Mouse (Mus musculus) heart, adult 2 months (tissue): ENCODE results near the gene Gm20388. TPM values are rescaled to one million over a fixed set of nuclear protein-coding genes. Genes with fewer than 3 reads are reported as not detected.
"Not testable (repeated sequence)": the region's sequence is repeated elsewhere in the genome, so short reads cannot be mapped to it uniquely, and the experiment has no call there.

Experiments used
- DNase-seq, 2 experiments: peaks; one replicate each; pipeline ENCODE4 v3.0.0; 2021
- H3K27ac ChIP-seq: fragments of 200-600 bp; 2 replicates; pipeline ENCODE4 v1.8.1; 2022
- H3K27me3 ChIP-seq: fragments of 200-500 bp; 2 replicates; pipeline ENCODE4 v1.6.1; 2012; ENCODE audit warnings: mild to moderate bottlenecking, low read length, inconsistent platforms, mixed read lengths; ENCODE audit not compliant: control insufficient read depth, insufficient read depth
- H3K36me3 ChIP-seq: fragments of 200-500 bp; 2 replicates; pipeline ENCODE4 v1.6.1; 2012; ENCODE audit warnings: low read length, inconsistent platforms; ENCODE audit not compliant: control insufficient read depth, insufficient read depth
- H3K4me1 ChIP-seq: fragments of 200-500 bp; 2 replicates; pipeline ENCODE4 v1.6.1; 2011; ENCODE audit warnings: low read length; ENCODE audit not compliant: control insufficient read depth, insufficient read depth
- H3K4me3 ChIP-seq: fragments of 200-600 bp; 2 replicates; pipeline ENCODE4 v1.8.1; 2022
- H3K79me2 ChIP-seq: fragments of 200-500 bp; replicated peaks from 2 replicates; pipeline ENCODE4 v1.6.1; 2012; ENCODE audit warnings: mild to moderate bottlenecking, inconsistent platforms, low read length, moderate library complexity, mixed read lengths; ENCODE audit not compliant: control insufficient read depth, insufficient read depth
- H3K9ac ChIP-seq: fragments of 200-500 bp; 2 replicates; pipeline ENCODE4 v1.6.1; 2012; ENCODE audit warnings: low read depth, mild to moderate bottlenecking, control low read depth, inconsistent platforms, low read length, mixed read lengths
- CTCF ChIP-seq: fragments of 200-600 bp; IDR thresholded peaks from 2 replicates; pipeline ENCODE4 v1.8.1; 2022; ENCODE audit warnings: antibody characterized with exemption, mild to moderate bottlenecking, moderate library complexity
- EP300 ChIP-seq: fragments of 200-500 bp; IDR thresholded peaks from 2 replicates; pipeline ENCODE4 v1.6.1; 2011; ENCODE audit warnings: low read depth, low read length, control low read depth; ENCODE audit not compliant: insufficient read depth
- POLR2A ChIP-seq: fragments of 200-500 bp; IDR thresholded peaks from 2 replicates; pipeline ENCODE4 v1.6.1; 2011; ENCODE audit warnings: mild to moderate bottlenecking, low read depth, low read length, control low read depth; ENCODE audit not compliant: insufficient read depth
- WGBS: fragments of 180-500 bp; shearing (Covaris S2); methylation state at CpG from one replicate; pipeline ENCODE4 v1.1.7; 2018; 5-methylcytosine and 5-hydroxymethylcytosine counted together
- intact Hi-C: fragments of 180-260 bp; cut with DNase I; formaldehyde crosslinking; loops from one replicate; pipeline ENCODE4 v1.15.1; 2025
- polyA plus RNA-seq: library from polyadenylated mRNA; depleted of rRNA; stranded (reverse); fragments of >200 nt; gene quantifications from 2 replicates; pipeline ENCODE4 v1.2.3, GENCODE M21; 2012
- total RNA-seq, 2 experiments: library from RNA; stranded (reverse); gene quantifications; 2 replicates each; pipeline ENCODE4 v1.2.3; 2021

Gene Gm20388
- total and polyA plus RNA-seq, 3 experiments: 1.8 to 32.3 TPM; not detected in 1

DNA sequence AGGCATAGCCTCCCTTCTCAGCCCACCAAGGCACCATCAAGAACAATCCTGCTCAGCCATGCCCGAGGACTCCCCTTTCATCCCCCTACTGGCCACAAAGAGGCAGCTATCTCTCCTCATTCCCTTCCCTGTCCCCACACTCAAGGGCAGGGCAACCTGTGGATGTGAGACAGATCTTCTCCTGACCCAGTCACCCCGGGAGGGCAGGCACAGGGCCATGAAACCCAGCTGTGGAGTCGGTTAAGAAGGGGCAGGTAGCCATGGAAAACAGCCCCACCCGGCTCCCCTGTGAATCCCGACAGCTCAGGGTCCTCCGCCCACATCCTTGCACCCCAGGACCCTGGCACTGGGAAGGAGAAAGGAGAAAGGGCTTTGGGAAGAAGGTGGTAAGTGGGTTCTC is 1526.9 kb downstream of the Gm20388 start:
- H3K9ac ChIP-seq: no peak overlapping the region
- DNase-seq: no peak
- intact Hi-C loops: loop anchor here (5.0 kb wide), 1 partner anchor 75 kb away; no protein-coding TSS in a partner anchor
- H3K79me2 ChIP-seq: no peaks in the 10 kb centered on the region
- no peak overlapping the region for H3K4me3 ChIP-seq
- no peak overlapping the region for H3K27ac ChIP-seq
- no peaks in the 10 kb centered on the region for H3K36me3 ChIP-seq
- H3K4me1 ChIP-seq: peaks cover 12% of the 10 kb centered on the region
- no peak for TF ChIP-seq POLR2A
- no peak for TF ChIP-seq EP300
- no peak for TF ChIP-seq CTCF
- WGBS: 53% methylated on average over 6 of the region's 6 CpGs
- H3K27me3 ChIP-seq: no peaks in the 10 kb centered on the region

DNA sequence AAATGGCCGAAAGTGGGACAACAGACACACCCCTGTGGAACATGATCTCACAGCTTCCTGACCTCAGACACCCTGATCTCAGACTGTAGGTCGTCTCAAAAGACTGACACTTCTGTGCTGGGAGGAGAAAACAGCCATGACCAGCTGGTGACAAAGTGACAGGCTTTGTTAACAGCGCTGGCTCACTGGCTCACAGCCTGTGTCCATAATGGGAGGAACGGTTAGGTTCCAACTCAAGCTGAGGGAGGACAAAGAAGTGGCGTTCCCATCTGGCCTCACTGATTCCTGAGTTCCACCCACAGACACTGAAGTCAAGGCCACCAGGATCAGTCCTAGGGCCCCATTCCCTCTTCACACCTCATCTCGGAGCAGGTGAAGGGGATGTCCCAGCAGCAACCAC is 1527.5 kb downstream of the Gm20388 start:
- H3K36me3 ChIP-seq: no peaks in the 10 kb centered on the region
- H3K4me3 ChIP-seq: no peak overlapping the region
- no peak for DNase-seq
- no peak for TF ChIP-seq CTCF
- TF ChIP-seq EP300: no peak
- no peak for TF ChIP-seq POLR2A
- peaks cover 12% of the 10 kb centered on the region for H3K4me1 ChIP-seq
- no peaks in the 10 kb centered on the region for H3K79me2 ChIP-seq
- no peak overlapping the region for H3K27ac ChIP-seq
- H3K27me3 ChIP-seq: no peaks in the 10 kb centered on the region
- H3K9ac ChIP-seq: no peak overlapping the region
- WGBS: 31% methylated on average over 6 of the region's 6 CpGs
- intact Hi-C loops: loop anchor here (5.0 kb wide), 1 partner anchor 74 kb away; no protein-coding TSS in a partner anchor

DNA sequence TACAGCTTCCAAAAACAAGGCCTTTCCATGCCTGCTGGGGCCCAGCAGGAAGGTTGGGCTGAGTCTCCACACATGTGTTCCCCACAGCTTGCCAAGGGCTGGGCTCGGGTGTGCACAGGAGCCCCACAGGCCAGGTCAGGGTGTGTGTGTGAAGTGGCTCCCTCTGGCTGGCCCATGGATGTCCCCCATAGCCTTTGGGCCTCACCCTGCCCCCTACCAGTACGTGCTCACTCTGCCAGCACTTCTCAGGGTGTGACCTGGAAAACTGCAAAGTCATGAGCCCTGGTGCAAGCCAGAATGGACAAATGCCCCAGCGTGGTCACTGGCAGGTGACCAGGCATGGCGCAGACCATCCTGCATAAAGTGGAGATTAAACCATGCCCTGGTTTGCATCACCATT is 1528.7 kb downstream of the Gm20388 start:
- no peaks in the 10 kb centered on the region for H3K36me3 ChIP-seq
- H3K27ac ChIP-seq: no peak overlapping the region; the same call in 1 of the 2 replicates
- H3K79me2 ChIP-seq: no peaks in the 10 kb centered on the region
- H3K4me3 ChIP-seq: no peak overlapping the region
- WGBS: 45% methylated on average over 4 of the region's 4 CpGs
- H3K9ac ChIP-seq: no peak overlapping the region
- TF ChIP-seq EP300 (0 out of 2 replicates have a peak, but pooled peaks have one; percentile 14), POLR2A (no peak)
- intact Hi-C loops: loop anchor here (5.0 kb wide), 1 partner anchor 73 kb away; no protein-coding TSS in a partner anchor
- H3K27me3 ChIP-seq: no peaks in the 10 kb centered on the region
- H3K4me1 ChIP-seq: peaks cover 12% of the 10 kb centered on the region
- peak in 1 of 2 experiments; percentile 44 for DNase-seq

DNA sequence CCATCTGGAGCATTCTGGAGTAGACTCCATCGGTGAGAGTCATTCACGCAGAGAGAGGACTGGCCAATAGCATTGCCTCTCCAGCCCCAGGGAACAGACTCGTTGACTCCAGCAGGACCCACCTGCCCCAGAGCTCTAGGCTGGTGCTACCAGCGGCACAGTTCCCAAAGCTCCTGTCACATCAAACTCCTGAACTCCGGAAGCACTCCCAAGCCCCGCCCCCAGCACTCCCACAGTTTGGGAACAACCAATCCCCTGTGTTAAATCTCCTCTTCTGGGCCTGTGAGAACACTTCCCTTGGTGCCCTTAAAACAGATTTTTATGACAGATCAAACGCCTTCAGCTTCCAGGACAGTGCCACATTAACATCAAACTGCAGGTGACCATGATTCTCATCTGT is 1532.7 kb downstream of the Gm20388 start:
- Histone ChIP-seq H3K4me3 (no peak overlapping the region), H3K4me1 (peaks cover 9% of the 10 kb centered on the region), H3K27me3 (no peaks in the 10 kb centered on the region), H3K27ac (no peak overlapping the region), H3K79me2 (no peaks in the 10 kb centered on the region), H3K36me3 (no peaks in the 10 kb centered on the region), H3K9ac (no peak overlapping the region)
- TF ChIP-seq EP300 (no peak), POLR2A (no peak), CTCF (no peak)
- intact Hi-C loops: no loop called here
- no peak for DNase-seq
- WGBS: 69% methylated on average over 7 of the region's 7 CpGs

DNA sequence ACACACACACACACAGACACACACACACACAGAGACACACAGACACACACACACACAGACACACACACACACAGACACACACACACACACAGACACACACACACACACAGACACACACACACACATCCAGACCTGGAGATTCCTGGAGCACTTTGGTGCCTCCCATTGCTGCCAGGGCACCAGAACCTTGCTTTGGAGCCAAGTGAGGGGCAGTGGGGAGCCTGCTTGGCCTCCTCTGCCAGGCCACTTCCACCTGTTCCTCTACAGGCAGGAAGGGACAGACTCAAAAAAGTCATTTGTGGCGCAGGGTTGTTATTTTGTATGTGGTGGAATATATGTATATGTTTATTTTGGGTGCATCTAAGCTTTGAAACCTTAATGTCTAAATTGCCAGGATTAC is 1533.9 kb downstream of the Gm20388 start:
- H3K36me3 ChIP-seq, H3K27ac ChIP-seq, intact Hi-C loops, DNase-seq, H3K4me1 ChIP-seq, H3K79me2 ChIP-seq, H3K27me3 ChIP-seq, H3K9ac ChIP-seq, H3K4me3 ChIP-seq: not testable (repeated sequence)
- 90% methylated on average over 1 of the region's 1 CpGs for WGBS

DNA sequence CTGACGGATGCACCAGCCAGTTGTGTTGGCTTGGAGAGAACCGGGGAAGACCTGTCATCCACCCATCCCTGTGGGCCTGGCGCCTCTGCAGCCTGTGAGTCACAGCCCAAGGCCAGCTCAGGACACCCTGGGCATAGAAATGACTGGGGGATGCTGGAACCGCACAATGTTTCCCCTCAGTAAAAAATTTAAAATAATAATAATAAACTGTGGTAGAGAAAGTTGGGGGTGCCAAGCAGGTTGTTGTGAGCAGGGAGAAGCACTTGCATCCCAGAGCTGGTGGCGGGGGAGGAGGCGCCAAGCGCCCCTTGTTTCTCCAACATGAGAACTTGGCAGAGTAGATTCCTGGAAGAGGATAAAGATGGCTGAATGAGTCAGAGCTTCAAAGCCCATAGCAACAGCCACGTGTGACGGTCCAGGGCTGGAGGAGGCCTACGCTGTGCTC is 1534.4 kb downstream of the Gm20388 start:
- no peaks in the 10 kb centered on the region for H3K36me3 ChIP-seq
- intact Hi-C loops: no loop called here
- no peak overlapping the region for H3K27ac ChIP-seq
- no peak for DNase-seq
- TF ChIP-seq POLR2A: no peak
- TF ChIP-seq EP300: no peak
- WGBS: 86% methylated on average over 10 of the region's 10 CpGs
- H3K9ac ChIP-seq: no peak overlapping the region
- peaks cover 1% of the 10 kb centered on the region; the same call in 1 of the 2 replicates for H3K4me1 ChIP-seq
- H3K79me2 ChIP-seq: no peaks in the 10 kb centered on the region
- H3K4me3 ChIP-seq: no peak overlapping the region
- H3K27me3 ChIP-seq: no peaks in the 10 kb centered on the region

DNA sequence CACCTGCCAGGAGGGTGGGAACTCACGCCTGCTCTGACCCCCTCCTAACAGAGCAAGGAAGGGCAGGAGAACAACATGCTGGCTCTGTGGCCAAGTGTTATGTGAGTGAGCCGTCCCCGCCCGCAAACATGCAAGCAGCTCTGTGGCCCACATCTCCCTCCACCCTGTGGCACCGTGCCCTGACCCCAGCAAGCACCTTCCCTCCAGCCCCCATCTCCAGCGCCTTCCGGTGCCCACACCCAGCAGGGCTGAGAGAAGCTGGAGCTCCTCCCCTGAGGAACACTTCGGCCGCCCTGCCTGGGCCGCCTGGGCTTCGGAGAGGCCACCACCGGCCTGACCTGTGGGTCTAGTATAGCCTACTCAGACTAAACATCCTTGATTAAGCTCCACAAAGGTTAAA is 1535.5 kb downstream of the Gm20388 start:
- H3K9ac ChIP-seq: no peak overlapping the region
- DNase-seq: no peak
- H3K4me3 ChIP-seq: no peak overlapping the region
- no peaks in the 10 kb centered on the region for H3K27me3 ChIP-seq
- intact Hi-C loops: no loop called here
- no peak for TF ChIP-seq EP300
- TF ChIP-seq POLR2A: no peak
- no peak for TF ChIP-seq CTCF
- H3K27ac ChIP-seq: no peak overlapping the region
- 79% methylated on average over 12 of the region's 12 CpGs for WGBS
- H3K36me3 ChIP-seq: no peaks in the 10 kb centered on the region
- no peaks in the 10 kb centered on the region for H3K79me2 ChIP-seq
- peaks cover 2% of the 10 kb centered on the region for H3K4me1 ChIP-seq
